Mouse (Mus musculus): ENCODE results near the gene Pcna.
"Not testable (repeated sequence)": the region's sequence is repeated elsewhere in the genome, so short reads cannot be mapped to it uniquely, and the experiment has no call there.

The Pcna gene

DNA sequence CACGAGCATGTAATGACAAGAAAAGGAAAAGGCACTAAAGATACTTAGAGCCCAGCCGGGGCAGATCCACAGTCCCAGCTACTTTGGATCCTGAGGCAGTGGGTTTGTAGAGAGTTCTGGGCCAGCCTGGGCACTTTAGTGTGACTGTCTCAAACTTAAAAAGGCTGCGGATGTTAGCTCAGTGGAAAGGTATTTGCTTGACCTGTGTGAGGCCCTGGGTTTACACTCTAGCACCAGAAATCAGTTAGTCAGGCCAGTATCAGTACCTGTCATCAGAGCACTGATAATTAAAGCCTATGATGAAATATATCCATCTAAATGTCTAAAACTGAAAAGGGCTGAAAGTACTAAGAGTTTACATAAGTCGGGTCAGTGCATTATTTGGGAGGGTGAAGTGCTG is 23.1 kb upstream of the Pcna start:
- DNase-seq (ENCODE audit: low spot score) = no peak

DNA sequence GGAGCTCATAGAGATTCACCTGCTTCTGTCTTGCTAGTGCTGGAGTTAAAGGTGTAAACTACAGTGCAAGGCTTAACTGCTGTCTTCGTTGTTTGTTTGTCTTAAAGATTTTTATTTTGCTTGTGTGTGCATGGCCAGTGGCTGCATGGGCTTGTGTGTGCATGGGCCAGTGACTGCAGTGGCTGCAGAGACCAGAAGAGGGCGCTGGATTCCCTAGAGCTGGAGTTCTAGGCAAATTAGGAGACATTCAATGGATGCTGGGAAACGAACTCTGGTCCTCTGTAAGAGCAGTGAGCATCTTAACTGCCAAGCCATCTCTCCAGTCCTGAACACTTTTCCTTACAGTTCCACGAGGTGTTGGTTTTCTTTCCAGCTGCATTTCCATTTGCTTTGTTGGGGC is 22.4 kb upstream of the Pcna start:
- no peak for DNase-seq (ENCODE audit: low spot score)

DNA sequence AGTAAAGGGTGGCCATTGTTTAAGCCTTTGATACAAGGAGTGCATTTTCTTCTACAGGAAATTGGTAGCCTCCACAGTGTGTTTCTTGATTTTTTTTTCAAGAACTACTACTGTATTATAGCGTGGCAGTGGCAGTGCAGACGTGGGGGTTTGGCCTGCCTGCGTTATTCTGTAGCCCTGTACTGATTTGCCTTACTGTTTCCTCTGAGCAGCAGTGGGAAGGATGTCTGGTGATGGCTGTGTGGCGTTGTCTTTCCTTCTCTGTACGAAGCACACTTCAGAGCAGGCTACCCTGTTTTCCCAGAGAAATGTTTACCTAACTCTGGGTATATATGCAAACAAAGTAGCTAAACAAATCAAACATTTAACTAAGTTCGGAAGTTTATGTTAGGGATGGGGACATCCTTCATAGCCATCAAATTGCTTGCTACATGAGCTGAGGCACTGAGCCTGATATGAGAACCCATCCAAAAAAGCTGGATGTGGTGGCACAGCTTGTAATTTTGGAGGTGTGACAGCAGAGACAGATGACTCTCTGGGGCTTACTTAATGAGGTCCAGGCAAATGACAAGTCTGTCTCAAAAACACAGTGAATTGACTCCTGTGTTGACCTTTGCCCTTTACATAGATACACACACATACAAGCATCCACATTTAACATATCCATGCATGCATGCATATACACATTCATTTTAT is 19.7 kb upstream of the Pcna start:
- DNase-seq (ENCODE audit: low spot score) = no peak

DNA sequence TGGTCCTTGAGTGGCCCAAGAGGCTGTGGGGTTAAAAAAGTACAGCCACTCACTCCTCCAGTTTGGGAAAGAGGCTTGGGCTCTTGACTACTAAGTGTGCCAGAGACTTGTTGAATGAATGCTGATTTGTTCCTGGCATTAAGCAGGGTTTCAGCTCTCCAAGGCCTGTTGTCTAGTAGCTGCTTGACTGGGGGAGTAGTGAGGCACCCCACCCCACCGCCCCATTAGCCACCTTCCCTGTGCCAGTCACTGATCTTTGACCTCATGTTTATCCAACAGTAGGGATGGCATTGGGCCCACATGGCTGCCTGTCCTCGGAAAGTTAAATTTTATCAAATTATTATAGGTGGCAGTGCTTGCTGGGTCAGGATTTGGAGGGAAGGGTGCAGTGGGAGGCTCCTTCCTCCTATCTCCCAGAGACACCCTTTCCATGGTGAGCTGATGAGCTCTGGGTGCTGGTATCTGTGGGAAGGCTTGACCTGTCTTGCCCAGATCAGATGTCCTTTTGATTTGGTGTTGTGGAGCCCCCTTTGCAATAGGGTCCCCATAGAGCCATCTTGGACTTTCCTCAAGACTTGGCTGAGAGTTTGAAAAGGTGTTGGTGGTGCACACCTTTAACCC is 17.3 kb upstream of the Pcna start:
- no peak for DNase-seq (ENCODE audit: low spot score)

DNA sequence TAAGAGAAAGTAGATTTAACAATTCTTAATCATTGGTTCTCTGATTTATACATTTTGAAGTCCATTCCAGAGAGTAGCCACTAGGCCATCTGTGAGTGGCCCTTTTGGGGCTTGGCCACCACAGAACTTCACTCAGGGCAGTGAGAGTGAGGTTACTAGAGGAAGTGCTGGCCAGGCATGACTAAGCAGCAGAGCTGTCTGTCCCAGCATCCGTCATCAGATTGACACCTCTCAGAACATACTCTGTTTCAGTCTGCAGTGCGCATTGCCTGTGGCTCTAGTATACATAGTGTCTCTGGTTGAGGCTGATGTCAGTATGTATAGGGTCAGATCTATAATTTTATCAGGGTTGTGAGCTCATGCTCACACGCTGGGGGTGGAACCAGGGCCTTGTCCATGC is 16.1 kb upstream of the Pcna start:
- DNase-seq (ENCODE audit: low spot score) = no peak

DNA sequence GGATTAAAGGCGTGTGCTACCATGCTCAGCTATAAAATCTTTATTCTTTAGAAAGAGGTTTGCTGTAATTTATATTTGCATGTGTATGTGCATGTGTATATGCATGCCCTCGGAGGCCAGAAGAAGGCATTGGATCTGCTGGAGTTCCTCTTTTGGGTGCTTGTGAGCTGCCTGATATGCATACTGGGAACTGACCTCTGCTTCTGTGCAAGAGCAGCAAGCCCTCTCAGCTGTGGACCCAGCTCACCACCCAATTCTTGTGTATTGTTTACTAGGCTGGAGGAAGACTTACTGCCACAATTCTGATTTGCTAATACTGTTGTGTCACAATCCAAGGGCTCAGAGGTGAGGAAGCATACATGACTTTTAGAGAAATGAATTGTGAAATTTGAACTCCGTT is 13.0 kb upstream of the Pcna start:
- DNase-seq (ENCODE audit: low spot score) = no peak

GRCm38 (mm10) chr2:132265196-132265595 is 12.1 kb upstream of the Pcna start:
- no peak for DNase-seq (ENCODE audit: low spot score)

- no peak for DNase-seq (ENCODE audit: low spot score)
These were observed 11.2 kb upstream of the Pcna start for GRCm38 (mm10) chr2:132264266-132264710.

DNA sequence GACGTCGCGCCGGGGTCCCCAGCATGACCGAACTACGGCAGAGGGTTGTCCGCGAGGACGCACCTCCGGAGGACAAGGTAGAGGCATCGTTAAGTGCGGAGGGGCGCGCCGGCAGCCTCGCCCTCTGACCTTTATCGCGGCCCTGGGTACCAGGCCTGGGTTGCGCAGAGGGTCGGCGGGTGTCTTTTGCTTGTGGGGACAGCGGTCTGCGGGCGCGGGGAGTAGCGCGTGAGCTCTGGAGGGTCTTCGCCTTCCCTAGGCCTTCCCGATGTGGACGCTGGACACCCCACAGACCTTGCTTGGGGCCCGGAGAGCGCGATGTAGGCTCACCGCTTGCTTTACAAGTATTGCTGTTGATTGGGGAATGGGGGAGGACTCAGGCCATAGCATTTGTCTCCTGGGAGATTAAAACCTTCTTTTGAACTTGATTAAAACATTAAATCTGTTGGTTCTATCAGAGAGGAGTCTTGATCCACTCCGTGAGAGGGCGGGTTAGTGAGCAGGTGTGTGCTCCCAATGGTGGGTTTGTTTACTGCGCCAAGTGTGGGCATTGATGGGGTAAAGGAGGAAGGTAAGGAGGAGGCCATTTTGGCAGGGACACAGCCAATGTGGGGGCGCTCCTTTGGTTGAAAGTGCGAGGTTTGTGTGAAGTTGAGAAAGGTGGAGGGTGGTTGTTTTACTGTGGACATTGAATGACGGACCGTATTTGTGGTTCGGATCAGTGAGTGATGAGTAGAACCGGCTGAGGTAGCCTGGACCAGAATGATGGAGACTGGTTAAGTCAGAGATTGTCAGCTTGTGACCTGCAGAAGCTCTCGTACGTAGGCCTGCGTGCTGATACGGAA is 10.5 kb upstream of the Pcna start:
- DNase-seq (ENCODE audit: low spot score) = peak; percentile 47

DNA sequence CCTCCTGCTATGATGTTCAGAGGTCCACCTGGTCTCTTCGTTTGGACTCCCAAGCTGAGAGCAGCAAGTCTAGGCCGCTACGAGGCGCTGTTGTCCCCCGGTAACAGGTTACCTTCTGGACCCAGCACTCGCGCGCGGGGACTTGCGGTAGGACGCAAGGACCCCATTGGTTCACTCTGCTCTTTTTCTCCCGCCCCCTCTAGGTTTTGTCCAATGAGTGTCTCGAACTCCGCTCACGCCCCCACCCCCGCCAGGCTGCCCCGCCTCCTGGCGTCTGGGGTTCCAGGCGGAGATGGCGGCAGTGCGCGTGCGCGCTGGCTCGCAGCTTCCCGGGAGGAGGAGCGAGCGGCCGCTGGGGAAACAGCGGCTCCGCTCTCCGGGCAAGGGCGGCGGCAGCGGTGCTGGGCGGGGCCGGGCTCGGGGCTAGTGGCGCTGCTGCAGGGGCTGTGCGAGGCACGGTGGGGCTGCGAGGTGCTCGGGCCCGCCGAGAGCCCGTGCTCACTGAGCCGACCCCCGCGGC is 9.8 kb upstream of the Pcna start, which contains the start of gene Cds2:
Gene Cds2 (plus strand): TSS at position 270 of the 520 bp plus-strand sequence.
- DNase-seq (ENCODE audit: low spot score) = peak; percentile 98

DNA sequence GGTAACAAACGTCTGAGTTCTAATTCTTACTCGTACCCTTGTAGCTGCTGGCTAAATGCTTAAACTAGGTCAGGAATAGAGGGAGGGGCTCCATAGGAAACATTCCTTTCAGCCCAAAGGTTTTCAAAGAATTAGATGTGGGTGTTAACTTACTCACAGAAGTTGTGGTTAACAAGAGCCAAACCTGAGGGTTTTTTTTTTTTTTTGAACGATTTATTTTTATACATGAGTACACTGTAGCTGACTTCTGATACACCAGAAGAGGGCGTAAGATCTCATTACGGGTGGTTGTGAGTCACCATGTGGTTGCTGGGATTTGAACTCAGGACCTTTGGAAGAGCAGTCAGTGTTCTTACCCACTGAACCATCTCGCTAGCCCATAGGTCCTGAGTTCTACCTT is 9.1 kb upstream of the Pcna start:
- no peak for DNase-seq (ENCODE audit: low spot score)

DNA sequence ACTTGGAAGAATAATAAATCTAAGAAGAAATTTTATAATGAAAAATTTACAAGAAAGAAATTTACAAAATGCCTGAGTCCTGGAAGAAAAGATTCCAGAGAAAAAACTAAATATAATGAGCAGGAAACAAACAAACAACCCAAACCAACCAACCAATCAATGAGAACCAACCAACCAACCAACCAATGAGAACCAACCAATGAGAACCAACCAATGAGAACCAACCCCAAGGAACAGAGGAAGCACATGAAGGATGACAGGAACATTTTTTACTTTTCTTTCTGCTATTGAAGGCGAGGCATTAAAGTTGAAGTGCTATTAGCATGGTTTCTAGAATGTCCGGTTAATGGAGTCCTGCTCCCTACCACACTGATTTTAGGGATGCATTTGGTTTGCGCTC is 7.5 kb upstream of the Pcna start:
- DNase-seq (ENCODE audit: low spot score) = no peak

DNA sequence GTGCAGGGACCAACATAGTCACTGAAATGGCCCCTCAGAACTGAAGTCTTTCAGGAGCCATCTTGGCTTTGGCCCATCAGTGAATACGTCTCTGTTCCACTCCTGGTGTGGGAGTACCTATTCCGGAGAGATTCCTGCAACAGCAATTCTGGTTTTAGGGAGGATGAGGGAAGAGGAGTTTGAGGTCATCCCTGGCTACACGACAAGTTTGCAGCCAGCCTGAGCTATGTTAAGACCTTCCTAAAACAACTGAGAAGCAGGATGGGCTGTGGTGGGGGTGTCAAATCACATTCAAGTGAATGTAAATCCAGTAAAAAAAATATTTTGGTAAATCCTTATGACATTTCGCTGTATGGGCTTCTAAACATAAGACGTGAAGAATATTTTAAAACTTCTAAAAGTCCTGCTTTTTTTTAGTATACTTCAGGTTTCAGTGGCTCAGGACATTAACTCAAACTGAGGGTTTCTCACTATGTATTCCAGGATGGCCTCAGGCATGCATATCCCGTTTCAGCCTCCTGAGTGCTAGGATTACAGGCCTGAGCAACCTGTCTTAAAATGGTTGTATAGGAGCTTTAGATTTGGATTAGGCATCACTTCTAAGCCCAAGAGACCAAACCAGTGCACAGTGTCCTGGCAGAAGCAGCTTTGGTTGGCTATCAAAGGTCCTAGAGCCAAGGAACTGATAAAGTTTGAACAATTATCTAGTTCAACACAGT is 4.4 kb upstream of the Pcna start:
- no peak for DNase-seq (ENCODE audit: low spot score)

DNA sequence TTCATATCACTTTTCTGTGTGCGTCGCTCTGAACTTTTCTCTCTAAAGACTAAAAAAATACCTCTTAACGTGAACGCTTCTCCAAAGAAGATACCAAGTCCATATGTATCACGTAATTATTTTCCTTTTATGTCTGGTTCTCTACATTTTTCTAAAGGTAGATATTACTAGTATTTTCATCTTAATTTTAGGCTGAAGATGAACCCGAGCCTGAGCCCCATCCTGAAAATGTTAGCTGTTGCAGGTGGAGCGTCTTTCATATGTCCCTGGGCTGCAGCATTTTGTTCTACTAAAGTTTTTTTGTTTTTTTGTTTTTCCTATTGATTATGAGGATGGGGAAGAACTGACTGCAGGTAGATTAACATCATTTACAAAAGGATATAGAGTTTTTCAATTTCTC is 489 bp upstream of the Pcna start:
- no peak for DNase-seq (ENCODE audit: low spot score)

DNA sequence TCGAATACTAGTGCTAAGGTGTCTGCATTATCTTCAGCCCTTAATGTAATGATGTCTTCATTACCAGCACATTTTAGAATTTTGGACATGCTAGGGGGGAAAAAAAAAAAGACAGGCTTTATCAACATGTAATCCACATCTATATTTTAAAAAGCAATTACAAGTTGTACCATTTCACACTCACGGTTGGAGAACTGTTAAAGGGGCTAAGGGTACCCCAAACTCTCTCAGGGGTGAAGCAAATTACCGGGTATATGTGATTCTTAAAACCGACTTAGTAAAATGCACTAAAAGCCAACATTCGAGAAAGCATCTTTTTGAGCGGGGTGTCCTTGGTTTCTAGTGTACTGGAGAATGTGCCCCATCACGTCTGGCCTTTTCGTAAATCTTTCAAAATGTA is 1.2 kb downstream of the Pcna start:
- no peak for DNase-seq (ENCODE audit: low spot score)

DNA sequence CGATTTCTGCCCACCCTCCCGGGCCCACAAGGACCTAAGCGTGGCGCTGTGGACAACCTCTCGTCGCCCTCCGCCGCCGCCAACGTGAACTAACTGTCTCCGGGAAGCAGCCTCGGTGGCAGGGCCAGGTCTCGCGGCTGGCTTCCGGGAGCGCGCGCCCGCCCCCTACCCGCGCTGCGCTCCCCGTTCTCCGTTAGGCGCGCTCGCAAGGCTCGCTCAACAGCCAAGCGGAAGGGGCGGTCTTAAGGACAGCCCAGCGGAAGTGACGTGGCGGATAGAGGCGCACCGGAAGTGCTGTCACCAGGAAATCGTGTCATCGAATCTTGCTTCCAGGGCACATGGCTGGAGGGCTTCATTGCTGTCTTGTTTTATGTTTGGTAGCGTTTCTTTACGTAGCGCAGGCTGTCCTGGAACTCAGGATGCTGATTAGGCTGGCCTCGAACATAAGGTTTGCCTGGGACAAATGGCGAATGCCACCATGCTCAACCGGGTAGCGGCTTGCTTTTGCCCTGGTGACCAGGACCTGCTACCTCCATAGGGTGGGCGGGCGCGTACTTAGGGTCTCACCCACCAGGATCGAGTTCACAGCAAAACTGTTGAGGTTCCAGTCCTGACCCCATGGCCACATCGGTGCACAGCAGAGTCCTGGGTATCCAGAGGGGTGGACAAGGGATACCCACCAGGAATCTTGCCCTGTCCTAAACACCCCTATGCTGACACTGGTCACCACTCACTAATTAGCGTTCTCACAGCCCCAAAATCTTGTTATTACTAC is 5.4 kb downstream of the Pcna start, which contains the start of gene Tmem230:
Gene Tmem230 (minus strand): TSS at position 269 of the 775 bp plus-strand sequence.
- no peak for DNase-seq (ENCODE audit: low spot score)

- DNase-seq (ENCODE audit: low spot score) = no peak
These were observed 9.7 kb downstream of the Pcna start for GRCm38 (mm10) chr2:132243370-132243769.

DNA sequence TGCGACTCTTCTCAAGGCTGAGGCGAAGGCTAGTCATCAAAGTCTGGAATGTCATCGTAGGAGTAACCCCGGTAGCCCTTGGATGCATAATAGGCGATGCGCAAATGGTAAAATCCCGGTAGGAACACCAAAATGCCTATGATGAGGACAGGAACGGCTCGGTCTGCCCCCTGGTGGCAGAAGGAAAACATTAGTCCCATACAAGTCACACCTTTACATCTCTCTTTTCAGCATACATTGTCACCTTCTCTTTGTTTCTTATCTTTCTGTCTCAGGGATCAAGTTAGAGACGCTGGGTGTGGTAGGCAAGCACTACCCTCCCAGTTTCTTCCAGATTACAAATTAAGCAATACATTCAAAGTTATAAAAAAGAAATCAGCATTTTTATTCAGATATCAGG is 12.7 kb downstream of the Pcna start:
- peak; percentile 46 for DNase-seq (ENCODE audit: low spot score)

DNA sequence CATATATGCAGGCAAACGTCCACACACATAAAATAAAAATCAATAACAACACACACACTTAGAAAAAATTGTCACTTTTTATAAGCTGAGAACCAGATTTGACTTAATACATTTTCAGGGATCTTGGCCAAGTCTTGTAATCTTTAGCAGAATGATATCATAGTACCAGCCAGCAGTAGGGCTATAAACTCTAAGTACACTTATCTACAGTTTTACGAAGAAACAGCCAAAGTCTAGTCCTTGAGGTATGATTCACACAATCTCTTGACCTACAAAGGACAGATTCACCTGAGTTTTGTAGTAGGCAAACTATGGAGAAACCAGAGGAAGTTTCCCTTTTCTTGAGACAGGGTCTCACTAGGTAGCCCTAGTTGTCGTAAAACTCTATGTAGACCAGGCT is 13.7 kb downstream of the Pcna start:
- not testable (repeated sequence) for DNase-seq (ENCODE audit: low spot score)

DNA sequence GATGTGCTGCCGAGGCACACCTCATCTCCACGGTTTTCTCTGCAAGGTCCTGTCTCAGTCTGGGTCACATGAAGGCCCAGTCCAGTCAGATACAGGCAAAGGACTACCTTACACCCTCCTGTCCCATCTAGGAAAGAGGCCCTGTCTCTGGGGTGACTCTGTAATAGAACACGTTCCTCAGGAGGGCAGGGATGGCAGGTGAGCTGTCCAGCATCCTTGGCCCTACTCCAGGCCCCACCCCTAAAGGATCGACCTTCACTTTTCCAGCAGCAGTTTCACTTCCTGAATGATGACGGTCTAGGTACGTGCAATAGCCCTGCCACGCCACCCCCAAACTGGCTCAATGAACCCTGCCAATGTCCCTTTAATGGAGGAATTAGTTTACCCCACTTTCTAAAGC is 17.1 kb downstream of the Pcna start:
- no peak for DNase-seq (ENCODE audit: low spot score)

DNA sequence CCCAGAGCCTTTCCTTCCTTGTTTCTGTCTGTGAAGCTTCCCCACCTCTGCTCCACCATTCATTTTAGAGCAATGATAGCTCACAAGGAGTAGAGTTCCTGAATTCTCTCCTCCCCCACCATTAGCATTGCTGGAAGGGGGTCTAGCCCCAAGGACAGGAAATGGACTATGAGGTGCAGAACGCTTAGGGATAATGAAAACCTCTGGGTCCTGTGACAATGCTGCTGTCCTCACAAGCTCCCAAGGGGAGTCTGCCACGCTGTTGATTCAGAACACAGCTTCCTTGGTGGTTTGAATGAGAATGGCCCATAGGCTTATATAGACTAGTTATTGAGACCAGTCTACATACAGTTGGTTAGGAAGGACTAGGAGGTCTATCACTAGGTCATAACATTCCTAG is 17.8 kb downstream of the Pcna start:
- no peak for DNase-seq (ENCODE audit: low spot score)
